Mouse (Mus musculus) neural tube, embryonic 11.5 days (tissue): ENCODE data around the gene Maats1. TPM values are rescaled to one million over a fixed set of nuclear protein-coding genes. Genes with fewer than 3 reads are reported as not detected.

ENCODE experiments used
- ATAC-seq: fragments of 200-750 bp; cut with Nextera tagmentation; 2 replicates; pipeline ENCODE4 v1.8.0; 2017; ENCODE audit warnings: moderate number of reproducible peaks, mild to moderate bottlenecking, moderate TSS enrichment, moderate library complexity; ENCODE audit not compliant: insufficient read depth, low FRiP score, low TSS enrichment
- DNase-seq: peaks from one replicate; pipeline ENCODE4 v3.0.0-alpha.2; 2015; ENCODE audit warnings: low spot score
- H3K27ac ChIP-seq: fragments of 300-500 bp; sonication (generic); 2 replicates; pipeline ENCODE4 v1.5.1; 2014; ENCODE audit warnings: low read depth, mild to moderate bottlenecking, low read length
- H3K27me3 ChIP-seq: fragments of 300-500 bp; sonication (generic); 2 replicates; pipeline ENCODE4 v1.6.1; 2014; ENCODE audit warnings: mild to moderate bottlenecking, low read length, mixed read lengths; ENCODE audit not compliant: control insufficient read depth, insufficient read depth
- H3K36me3 ChIP-seq: fragments of 300-500 bp; sonication (generic); 2 replicates; pipeline ENCODE4 v1.6.1; 2014; ENCODE audit warnings: mild to moderate bottlenecking, low read length, moderate library complexity, mixed read lengths; ENCODE audit not compliant: control insufficient read depth, insufficient read depth
- H3K4me1 ChIP-seq: fragments of 300-500 bp; sonication (generic); 2 replicates; pipeline ENCODE4 v1.6.1; 2014; ENCODE audit warnings: low read length, mixed read lengths; ENCODE audit not compliant: control insufficient read depth, insufficient read depth
- H3K4me2 ChIP-seq: fragments of 300-500 bp; sonication (generic); 2 replicates; pipeline ENCODE4 v1.6.1; 2014; ENCODE audit warnings: low read depth, mild to moderate bottlenecking, moderate library complexity
- H3K4me3 ChIP-seq: fragments of 300-500 bp; sonication (generic); 2 replicates; pipeline ENCODE4 v1.5.1; 2014; ENCODE audit warnings: low read depth, low read length
- H3K9ac ChIP-seq: fragments of 300-500 bp; sonication (generic); 2 replicates; pipeline ENCODE4 v1.6.1; 2014; ENCODE audit warnings: mild to moderate bottlenecking, low read length
- H3K9me3 ChIP-seq: fragments of 300-500 bp; sonication (generic); 2 replicates; pipeline ENCODE4 v1.6.1; 2016; ENCODE audit warnings: low read length; ENCODE audit not compliant: control insufficient read depth
- WGBS: fragments of 180-500 bp; shearing (Covaris S2); extraction: QIAGEN DNeasy Blood & Tissue Kit; methylation state at CpG from one replicate; pipeline ENCODE4 v1.1.7; 2014; 5-methylcytosine and 5-hydroxymethylcytosine counted together
- polyA plus RNA-seq: library from polyadenylated mRNA; unstranded; fragments of >200 nt; fragmentation: Nextera tagmentation; extraction: Ambion mirVana; gene quantifications from 2 replicates; pipeline ENCODE4 v1.2.1, GENCODE M21; 2014

The Maats1 gene
- polyA plus RNA-seq, 1 experiment from 2014 or later = 0.19 TPM

DNA sequence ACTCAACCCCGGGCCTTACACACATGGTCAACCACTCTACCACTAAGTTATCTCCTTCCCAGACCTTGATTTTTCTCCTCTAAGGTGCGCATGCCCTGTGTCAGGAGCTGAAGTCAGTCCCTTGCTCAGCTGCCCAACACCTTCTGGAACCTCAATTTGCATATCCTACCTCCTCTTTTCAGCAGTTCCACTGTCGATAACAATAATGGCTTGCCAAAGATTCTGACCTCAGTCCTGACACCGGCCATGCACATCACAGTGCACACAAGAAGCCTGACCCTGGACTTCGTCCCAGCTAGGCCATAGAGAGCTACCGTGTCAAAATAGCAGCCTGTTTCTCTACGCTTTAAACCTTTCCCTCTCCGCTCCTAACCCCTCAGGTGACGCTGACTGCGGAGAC, 31.5 kb upstream of the Maats1 start:
- 85% methylated on average over 10 of the region's 10 CpGs for WGBS
- DNase-seq (no peak), ATAC-seq (no peak)
- no peaks in the 10 kb centered on the region for H3K9me3 ChIP-seq
- no peak overlapping the region for H3K4me2 ChIP-seq
- no peaks in the 10 kb centered on the region for H3K4me1 ChIP-seq
- H3K27ac ChIP-seq = no peak overlapping the region
- no peaks in the 10 kb centered on the region for H3K36me3 ChIP-seq
- H3K27me3 ChIP-seq = no peaks in the 10 kb centered on the region
- H3K4me3 ChIP-seq = no peak overlapping the region
- H3K9ac ChIP-seq = no peak overlapping the region

DNA sequence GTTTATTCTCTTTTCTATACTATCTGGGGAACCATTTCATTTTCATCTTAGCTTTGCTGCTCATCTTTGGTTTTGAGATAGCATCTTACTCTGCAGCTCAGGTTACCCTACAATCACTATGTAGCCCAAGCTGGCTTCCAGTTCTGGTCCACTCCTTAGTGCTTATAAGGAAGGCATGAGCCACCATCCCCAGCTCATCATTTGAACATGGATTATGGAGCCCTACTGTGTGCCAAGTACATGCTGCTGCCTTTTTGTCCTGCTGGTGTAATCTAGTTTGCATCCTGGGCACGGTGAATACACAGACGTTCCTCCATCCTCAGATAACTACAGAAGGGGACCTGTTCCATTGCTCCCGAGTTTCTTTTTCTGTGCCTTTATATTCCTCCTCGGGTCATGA, 30.9 kb upstream of the Maats1 start:
- no peak overlapping the region for H3K9ac ChIP-seq

DNA sequence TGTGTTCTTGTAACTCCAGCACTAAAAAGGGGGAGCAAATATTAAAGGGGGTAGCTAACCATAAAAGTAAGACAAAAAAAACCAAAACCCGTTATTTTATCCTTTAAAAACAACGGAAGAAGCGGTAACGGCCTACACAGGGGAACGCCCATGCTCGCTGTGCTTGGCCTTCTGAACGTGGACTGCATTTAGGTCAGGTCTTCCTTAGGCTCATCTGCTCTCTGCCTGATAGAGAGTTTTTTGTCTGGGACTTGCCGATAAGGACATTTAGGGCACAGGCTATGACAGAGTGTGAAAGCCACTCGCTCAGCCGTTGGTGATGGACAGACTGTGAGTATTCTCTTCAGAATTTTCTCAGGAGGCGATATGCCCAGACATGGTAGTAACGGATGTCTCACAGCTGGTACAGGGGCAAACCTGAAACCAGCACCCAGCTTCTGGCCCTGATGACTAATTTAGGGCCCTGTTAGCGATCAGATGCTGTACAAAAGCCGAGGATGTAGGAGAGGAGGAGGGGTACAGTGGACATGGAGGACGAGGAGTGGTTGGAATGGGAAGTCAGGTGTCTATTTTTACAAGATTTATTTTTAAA, 29.9 kb upstream of the Maats1 start:
- 88% methylated on average over 15 of the region's 15 CpGs for WGBS
- no peak overlapping the region for H3K27ac ChIP-seq
- no peaks in the 10 kb centered on the region for H3K27me3 ChIP-seq
- no peak for DNase-seq
- H3K36me3 ChIP-seq = no peaks in the 10 kb centered on the region
- no peaks in the 10 kb centered on the region for H3K4me1 ChIP-seq
- no peaks in the 10 kb centered on the region for H3K9me3 ChIP-seq
- no peak overlapping the region for H3K4me2 ChIP-seq
- no peak overlapping the region for H3K9ac ChIP-seq
- ATAC-seq = no peak
- H3K4me3 ChIP-seq = no peak overlapping the region

More for the DNA sequence above, 30.9 kb upstream of the Maats1 start:
- H3K4me1 ChIP-seq = no peaks in the 10 kb centered on the region
- no peaks in the 10 kb centered on the region for H3K9me3 ChIP-seq
- H3K27me3 ChIP-seq = no peaks in the 10 kb centered on the region
- no peak overlapping the region for H3K4me2 ChIP-seq
- H3K36me3 ChIP-seq = no peaks in the 10 kb centered on the region
- no peak overlapping the region for H3K4me3 ChIP-seq
- 84% methylated on average over 4 of the region's 4 CpGs for WGBS
- DNase-seq = no peak
- no peak overlapping the region for H3K27ac ChIP-seq
- ATAC-seq = no peak

DNA sequence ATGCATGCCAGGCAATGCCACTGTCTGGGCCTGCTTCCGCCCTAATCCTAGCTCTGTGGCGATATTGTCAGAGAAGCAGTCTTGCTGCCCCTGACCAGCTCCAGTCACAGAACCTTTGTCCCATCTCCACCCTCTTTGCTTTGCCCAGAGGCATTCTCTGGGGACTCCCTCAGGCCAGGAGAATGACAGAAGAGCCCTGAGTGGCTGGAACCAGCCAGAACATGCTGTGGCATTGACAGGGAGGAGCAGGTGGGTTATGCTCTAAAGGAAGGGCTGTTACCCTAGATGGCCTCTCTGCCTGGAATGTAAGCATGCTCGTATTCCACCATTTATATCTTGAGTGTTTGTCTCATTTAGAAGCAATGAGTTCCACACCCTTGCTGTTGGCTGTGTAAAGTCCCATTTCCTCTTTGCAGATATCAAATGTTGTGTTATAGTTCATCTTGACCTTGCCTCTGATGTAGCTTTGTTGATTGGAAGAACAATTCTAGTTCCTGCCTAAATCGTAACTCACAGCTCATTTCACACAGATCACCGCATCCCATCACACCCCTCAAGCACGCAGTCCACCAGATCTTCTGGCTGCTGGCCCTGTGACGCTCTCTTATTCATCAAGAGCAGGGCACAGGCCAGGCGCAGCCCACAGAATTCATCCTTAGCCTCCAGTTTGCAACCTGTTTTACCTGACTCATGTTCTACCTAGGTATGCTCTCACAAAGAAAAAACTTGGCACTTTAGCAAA, 28.9 kb upstream of the Maats1 start:
- Histone ChIP-seq H3K4me2 (no peak overlapping the region), H3K27ac (no peak overlapping the region), H3K4me3 (no peak overlapping the region), H3K36me3 (no peaks in the 10 kb centered on the region), H3K9ac (no peak overlapping the region), H3K27me3 (no peaks in the 10 kb centered on the region), H3K4me1 (no peaks in the 10 kb centered on the region), H3K9me3 (no peaks in the 10 kb centered on the region)
- 82% methylated on average over 8 of the region's 8 CpGs for WGBS
- ATAC-seq = no peak
- no peak for DNase-seq

DNA sequence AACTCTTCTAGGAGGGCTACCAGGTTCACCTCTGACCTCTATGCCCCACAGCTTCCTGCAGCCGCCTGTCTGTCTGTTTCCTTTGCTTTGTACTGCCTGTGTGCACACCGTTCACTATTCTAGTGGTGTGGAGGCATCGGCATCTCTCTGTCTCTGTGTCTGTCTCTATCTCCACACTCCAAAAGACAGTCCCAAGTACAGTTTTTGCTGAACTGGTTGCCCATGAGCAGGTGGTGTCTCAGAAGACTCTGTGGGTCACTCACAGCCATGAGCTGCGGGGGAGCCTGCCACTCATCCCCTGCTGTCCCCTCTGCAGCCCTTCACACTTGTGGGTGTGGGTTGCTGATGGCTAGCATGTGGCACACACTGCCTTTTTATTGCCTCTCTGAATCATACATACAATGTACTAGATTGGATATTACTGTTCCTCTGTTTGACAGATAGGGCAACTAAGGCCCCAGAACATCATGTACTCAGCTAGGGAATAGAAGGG, 28.1 kb upstream of the Maats1 start:
- Histone ChIP-seq H3K4me3 (no peak overlapping the region), H3K27ac (no peak overlapping the region), H3K4me1 (no peaks in the 10 kb centered on the region), H3K4me2 (no peak overlapping the region), H3K27me3 (no peaks in the 10 kb centered on the region), H3K36me3 (no peaks in the 10 kb centered on the region), H3K9ac (no peak overlapping the region), H3K9me3 (no peaks in the 10 kb centered on the region)
- WGBS = 90% methylated on average over 4 of the region's 4 CpGs
- no peak for DNase-seq
- ATAC-seq = no peak

DNA sequence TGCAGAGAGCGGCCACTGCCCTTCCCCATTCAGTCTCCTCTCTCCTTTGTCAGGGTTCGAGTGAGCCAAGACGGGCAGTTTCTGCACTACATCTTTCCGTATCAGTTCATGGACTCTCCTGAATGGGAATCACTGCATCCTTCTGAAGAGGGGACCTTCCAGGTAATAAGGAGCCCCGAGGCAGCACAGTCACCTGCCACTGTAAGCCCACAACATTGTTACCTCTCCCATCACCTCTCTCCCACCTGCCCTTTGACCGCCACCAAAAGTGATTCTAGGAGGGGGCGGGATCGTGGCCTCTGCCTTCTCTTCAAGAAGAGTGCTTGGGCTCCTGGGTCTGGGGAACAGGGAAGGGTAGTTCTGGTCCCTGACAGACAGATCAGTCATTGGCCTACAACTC, 27.5 kb upstream of the Maats1 start:
- ATAC-seq (no peak), DNase-seq (no peak)
- Histone ChIP-seq H3K4me2 (no peak overlapping the region), H3K36me3 (no peaks in the 10 kb centered on the region), H3K27ac (no peak overlapping the region), H3K4me3 (no peak overlapping the region), H3K9me3 (no peaks in the 10 kb centered on the region), H3K27me3 (no peaks in the 10 kb centered on the region), H3K9ac (no peak overlapping the region), H3K4me1 (no peaks in the 10 kb centered on the region)
- 88% methylated on average over 8 of the region's 8 CpGs for WGBS

DNA sequence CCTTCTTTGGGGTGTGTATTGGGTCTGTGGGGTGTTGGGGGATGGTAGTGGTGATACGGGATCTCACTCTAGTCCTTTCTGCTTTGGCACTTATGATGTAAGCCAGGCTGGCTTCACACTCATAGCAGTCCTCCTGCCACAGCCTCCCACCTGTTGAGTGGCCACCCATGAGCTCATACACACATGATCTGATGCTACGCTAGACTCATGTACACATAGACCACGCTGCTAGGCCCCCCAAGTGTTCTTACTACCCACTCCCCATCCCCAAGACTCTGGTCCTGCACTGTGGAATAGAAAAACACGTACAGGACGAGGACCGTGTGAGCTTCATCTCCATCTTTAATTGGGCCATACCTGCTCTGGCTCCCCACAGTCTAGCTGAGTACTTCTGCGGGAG, 27.1 kb upstream of the Maats1 start:
- H3K4me1 ChIP-seq = no peaks in the 10 kb centered on the region
- no peak for ATAC-seq
- H3K27ac ChIP-seq = no peak overlapping the region
- H3K9ac ChIP-seq = no peak overlapping the region
- DNase-seq = no peak
- 90% methylated on average over 7 of the region's 7 CpGs for whole genome bisulfite sequencing
- H3K9me3 ChIP-seq = no peaks in the 10 kb centered on the region
- no peaks in the 10 kb centered on the region for H3K36me3 ChIP-seq
- H3K4me2 ChIP-seq = no peak overlapping the region
- H3K4me3 ChIP-seq = no peak overlapping the region
- H3K27me3 ChIP-seq = no peaks in the 10 kb centered on the region

DNA sequence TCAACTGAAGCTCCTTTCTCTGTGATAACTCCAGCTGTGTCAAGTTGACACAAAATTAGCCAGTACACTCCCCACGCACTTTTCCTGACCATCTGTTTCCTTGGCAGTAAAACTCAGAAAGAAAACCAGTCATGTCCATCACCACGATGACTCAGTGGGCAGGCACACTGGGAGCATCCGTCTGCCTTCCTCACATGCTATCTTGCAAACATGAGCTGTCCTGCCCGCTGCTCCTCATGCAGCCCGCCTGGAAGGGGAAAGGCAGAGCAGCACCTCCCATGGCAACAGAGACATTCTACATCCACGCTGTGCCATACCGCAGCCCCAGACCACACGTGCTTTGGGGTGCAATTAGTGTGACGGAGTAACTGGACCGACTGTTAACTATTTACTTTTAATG, 26.4 kb upstream of the Maats1 start:
- H3K4me2 ChIP-seq = no peak overlapping the region
- DNase-seq = no peak
- no peak overlapping the region for H3K4me3 ChIP-seq
- no peaks in the 10 kb centered on the region for H3K4me1 ChIP-seq
- 68% methylated on average over 10 of the region's 10 CpGs for WGBS
- H3K9ac ChIP-seq = no peak overlapping the region
- H3K27me3 ChIP-seq = no peaks in the 10 kb centered on the region
- H3K36me3 ChIP-seq = no peaks in the 10 kb centered on the region
- no peak overlapping the region for H3K27ac ChIP-seq
- ATAC-seq = no peak
- no peaks in the 10 kb centered on the region for H3K9me3 ChIP-seq

DNA sequence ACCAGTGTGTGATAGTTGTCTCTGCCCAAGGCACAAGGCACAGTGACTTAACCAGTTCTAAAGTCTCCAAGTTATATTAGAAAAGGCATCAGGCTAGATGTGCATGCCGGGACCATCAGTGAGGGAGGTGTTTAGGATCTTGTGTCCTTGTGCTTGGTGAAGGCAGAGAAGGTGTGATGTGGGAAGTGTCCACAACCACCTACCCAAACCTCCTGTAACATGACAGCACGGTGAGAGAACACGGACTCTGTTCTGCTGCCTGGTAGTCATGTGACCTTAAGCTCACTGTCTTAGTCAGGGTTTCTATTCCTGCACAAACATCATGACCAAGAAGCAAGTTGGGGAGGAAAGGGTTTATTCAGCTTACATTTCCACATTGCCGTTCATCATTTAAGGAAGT, 24.3 kb upstream of the Maats1 start:
- Histone ChIP-seq H3K4me3 (no peak overlapping the region), H3K27ac (no peak overlapping the region), H3K9ac (no peak overlapping the region), H3K27me3 (no peaks in the 10 kb centered on the region), H3K4me1 (no peaks in the 10 kb centered on the region), H3K4me2 (no peak overlapping the region), H3K9me3 (no peaks in the 10 kb centered on the region), H3K36me3 (no peaks in the 10 kb centered on the region)
- ATAC-seq (no peak), DNase-seq (no peak)
- 94% methylated on average over 4 of the region's 4 CpGs for WGBS
